Mouse (Mus musculus): ENCODE results near the gene Farp2.

DNA sequence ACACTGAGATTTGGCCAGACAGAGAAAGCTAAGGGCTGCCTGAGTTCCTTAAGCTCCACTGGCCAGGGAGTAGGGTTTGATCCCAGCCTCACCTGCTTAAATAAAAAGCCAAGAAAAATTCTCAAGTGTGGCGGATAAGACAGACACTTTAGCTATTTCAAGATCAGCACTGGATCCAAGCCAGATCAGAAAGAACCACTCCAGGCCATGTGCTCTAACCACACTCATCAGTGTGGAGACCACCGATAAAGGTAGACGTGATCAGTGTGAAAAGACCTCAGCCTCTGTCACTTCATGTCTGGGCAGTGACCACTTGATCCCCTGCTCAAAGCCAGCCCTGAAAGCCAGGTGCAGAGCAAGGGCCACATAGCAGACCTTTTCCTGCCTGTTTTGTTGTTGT, 120.8 kb downstream of the Farp2 start:
- TF ChIP-seq CTCF (IDR thresholded peaks at IDR 0.05; ENCODE audit: control insufficient read depth, insufficient read depth, insufficient replicate concordance, low read depth, low read length) (no peak), POLR2A (IDR thresholded peaks at IDR 0.05; ENCODE audit: control insufficient read depth, low read depth, low read length) (no peak)

Data from testis, adult 2 months (tissue).